Mouse (Mus musculus): ENCODE measurements around the gene Cd164l2.

The Cd164l2 gene

DNA sequence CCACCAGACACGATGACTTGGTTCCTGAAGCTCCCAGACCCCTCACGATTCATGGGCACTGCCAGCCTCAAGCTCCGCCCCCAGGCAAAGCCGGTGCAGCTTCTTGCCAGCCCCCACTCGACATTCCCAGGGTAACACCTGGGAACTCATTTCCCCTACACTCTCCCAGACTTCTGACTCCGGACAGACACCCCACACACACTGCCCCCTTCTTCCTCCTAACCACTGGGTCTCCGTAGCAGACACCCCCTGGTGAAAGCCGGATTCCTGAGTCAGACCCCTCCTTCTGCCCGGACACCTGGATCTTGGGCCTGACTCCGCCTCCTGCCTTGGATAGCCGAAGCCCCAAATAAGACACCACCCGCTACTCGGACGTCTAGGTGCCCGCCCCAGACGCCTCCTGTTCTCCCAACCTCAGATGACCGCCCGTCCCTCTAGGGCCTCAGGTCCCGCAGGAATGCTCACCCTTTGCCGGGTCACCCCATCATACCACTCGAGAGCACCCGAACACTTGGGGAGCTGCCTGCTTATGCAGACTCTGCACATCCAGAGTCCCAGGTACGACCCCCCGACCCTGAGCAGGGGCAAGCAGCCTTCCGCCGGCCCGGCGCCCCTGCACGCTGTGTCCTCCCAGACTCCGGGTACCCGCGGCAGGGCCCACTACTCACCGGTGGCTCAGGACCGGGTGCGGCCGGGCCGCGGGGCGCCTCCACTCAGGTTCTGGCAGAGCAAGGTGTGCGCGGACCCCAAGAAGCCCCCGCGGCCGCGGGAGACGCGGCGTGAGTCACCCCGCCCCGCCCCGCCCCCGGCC, at the start of gene Cd164l2, which contains the start of gene Gpr3:
Gene Cd164l2, plus strand, starts transcription at position 381 of the 811 bp plus-strand sequence.
Gene Gpr3, minus strand, starts transcription at position 786 of the 811 bp plus-strand sequence.
- 2% methylated on average over 52 of the region's 52 CpGs for WGBS

DNA sequence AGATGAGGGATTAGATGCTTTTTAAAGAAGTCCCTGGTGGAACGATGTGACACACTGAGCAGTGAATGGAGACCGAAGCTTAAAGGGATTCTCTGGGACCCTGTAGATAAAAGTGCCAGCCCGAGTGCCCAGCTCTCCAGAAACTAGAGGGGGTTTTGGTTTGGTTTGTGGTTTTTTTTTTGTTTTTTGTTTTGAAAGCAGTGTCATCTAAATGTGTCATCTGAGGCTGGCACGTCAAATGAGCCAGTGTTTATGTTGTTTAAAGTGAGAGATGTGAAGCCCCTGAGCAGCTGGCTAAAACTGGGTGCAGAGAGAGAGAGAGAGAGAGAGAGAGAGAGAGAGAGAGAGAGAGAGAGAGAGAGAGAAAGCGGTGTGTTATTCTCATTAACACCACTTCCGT, 49.7 kb upstream of the Cd164l2 start:
- WGBS: 57% methylated on average over 6 of the region's 6 CpGs

DNA sequence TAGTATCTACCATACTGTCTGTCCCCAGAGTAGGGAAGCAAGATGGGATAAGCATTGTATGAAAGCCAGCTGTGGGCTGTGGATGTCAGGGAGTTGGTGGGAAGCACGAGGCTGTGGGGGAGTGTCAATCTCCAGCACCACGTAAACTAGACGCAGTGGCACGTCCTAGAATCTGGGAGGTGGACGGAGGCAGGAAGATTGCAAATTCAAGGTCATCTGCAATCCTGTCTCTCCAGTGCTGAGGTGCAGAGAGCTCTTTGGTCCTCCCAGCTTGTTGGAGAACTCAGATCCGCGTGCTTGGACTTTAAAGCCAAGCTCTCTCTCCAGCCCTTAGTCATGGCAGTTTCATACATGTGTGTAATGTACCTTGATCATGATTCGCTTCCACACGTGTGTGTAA, 45.2 kb upstream of the Cd164l2 start:
- 73% methylated on average over 9 of the region's 9 CpGs for WGBS

GRCm38 (mm10) chr4:133169237-133170055, 42.5 kb upstream of the Cd164l2 start:
- WGBS: 77% methylated on average over 10 of the region's 10 CpGs

DNA sequence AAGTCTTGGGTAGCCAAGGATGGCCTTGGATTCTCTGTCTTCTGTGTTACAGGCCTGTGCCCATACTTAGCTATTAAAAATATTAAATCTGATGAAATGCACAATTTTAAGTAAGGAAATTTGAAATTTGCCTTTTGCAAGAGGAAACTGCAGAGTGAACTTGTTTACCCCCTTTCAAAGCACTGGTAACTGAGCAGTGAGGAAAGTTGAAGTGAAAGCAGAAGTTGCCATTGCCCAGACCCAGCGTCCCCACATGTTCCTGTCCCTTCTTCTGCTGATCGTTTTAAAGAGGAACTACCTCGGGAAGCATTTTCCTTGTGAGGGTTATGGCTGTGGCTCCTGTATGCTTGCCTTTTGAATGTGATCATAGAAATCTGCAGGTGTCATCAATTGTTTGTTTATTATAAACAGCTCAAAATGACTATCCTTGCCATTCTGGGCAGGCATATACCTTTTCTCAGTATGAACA, 41.8 kb upstream of the Cd164l2 start:
- WGBS: 78% methylated on average over 3 of the region's 3 CpGs

GRCm38 (mm10) chr4:133172451-133172850, 39.5 kb upstream of the Cd164l2 start:
- WGBS: 89% methylated on average over 4 of the region's 4 CpGs

DNA sequence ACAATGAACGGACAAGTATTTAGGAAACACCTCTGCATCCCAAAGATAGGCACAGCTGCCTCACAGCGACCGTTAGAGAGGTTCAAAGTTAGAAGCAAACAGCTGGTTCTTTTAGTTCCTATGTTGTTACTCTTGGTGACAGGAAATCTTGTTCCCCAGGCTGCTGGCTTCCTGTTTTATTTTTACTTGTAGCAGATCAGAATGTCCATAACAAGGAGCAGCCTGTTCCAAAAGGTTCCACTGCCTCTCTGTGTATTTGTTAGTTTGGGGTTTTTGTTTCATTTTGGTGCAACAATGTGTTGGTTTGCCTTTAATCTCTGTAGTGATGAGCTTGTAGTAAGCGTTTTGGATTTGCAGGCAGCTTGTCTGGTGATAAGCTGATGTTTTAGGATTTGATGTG, 37.6 kb upstream of the Cd164l2 start:
- 37% methylated on average over 4 of the region's 4 CpGs for WGBS

DNA sequence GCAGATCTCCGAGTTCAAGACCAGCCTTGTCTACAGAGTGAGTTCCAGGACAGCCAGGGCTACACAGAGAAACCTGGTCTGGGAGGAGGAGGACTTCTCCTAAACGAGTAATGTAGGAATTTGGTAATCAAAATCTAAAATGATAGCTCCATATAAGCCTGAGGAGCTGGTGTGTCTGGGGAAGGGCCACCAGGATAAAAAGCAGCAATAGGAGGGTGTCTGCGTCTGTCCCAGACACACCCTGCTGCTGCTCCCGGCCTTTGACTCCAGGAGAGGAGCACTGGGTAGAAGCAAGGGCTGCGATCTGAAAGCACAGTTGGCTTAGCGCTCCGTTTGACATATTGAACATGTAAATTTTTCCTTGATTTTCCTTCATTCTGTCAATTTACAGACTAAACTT, 36.7 kb upstream of the Cd164l2 start:
- 84% methylated on average over 7 of the region's 7 CpGs for WGBS

DNA sequence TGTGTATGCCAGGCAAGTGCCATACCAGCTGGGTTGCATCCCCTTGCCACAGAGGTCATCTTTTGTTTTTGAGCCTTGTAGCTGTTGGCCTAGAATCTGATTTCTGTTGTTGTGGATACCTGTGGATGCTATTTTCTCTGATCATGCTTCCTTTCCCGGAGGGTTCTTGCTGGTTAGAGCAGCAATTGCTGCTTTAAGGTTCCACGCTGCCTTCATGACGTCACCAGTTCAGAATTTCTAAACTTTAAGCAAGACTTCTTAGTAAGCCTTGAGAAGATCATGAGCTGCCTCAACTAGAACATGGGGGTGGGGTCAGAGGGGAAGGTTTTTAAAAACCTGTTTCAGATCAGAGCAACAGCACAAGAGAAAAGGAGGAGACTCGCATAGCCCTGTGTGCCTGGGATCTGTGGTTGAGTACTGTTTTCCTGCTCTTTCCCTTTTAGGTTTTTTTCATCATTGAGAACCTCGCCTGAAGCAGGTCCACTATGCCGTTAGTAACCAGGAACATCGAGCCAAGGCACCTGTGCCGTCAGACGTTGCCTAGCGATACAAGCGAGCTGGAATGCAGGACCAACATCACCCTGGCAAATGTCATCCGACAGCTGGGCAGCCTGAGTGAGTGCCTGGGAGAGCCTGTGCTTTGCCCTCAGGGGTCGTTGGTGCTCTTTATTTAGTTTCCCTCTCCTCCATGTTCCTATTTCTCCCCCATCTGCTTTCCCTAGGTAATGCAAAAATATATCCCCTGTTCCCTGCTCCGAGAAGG, 35.8 kb upstream of the Cd164l2 start:
- 26% methylated on average over 14 of the region's 14 CpGs for WGBS

GRCm38 (mm10) chr4:133176761-133177403, 35.0 kb upstream of the Cd164l2 start:
- 50% methylated on average over 18 of the region's 18 CpGs for WGBS

GRCm38 (mm10) chr4:133178305-133178704, 33.6 kb upstream of the Cd164l2 start:
- WGBS: 85% methylated on average over 5 of the region's 5 CpGs

DNA sequence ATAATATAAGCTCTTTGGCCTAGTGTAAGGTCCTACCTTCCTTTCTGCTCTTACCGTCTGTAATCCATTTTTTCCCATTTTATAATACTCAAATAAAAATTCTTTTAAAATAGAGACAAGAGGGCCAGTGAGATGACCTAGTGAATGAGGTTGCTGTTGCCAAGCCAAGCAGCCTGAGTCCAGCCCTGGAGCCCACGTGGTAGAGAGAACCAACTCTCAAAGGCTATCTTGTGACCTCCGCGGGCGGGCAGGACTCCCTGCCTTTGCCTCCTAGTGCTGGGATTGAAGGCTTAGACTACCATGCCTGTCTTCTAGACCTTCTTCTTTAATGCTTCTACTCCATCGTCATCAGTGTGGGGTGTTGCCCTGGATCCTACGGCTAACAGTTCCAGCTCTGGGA, 32.7 kb upstream of the Cd164l2 start:
- WGBS: 78% methylated on average over 7 of the region's 7 CpGs

DNA sequence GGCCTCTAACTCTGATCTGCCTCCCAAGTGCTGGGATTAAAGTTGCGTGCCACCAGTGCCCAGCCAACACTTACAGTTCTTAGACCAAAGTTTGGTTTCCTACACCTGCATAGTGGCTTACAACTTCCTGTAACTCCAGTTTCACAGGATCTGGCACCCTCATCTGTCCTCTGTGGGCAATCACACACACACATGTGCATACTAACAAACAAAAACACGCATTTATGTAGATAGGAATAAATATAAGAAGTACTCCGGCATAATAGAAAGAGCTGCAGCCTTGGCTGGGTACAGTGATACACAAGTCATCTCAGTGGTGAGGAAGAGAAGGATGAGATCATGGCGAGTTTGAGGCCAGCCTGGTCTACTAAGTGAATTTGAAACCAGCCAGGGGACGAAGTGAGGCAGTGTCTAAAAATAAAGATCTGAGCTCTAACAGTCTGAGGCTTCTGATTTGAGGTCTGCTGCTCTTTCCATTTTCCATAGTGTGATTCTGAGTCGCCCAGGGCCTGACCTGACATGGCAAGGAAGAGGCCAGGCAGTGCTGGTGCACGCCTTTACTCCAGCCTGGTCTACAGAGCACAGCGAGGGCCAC, 29.4 kb upstream of the Cd164l2 start:
- 87% methylated on average over 8 of the region's 8 CpGs for WGBS

GRCm38 (mm10) chr4:133184031-133184897, 27.7 kb upstream of the Cd164l2 start:
- WGBS: 87% methylated on average over 14 of the region's 14 CpGs

GRCm38 (mm10) chr4:133184898-133185665, 26.8 kb upstream of the Cd164l2 start:
- WGBS: 49% methylated on average over 15 of the region's 15 CpGs

- WGBS: 88% methylated on average over 8 of the region's 8 CpGs
These were observed 26.0 kb upstream of the Cd164l2 start for GRCm38 (mm10) chr4:133185893-133186292.

DNA sequence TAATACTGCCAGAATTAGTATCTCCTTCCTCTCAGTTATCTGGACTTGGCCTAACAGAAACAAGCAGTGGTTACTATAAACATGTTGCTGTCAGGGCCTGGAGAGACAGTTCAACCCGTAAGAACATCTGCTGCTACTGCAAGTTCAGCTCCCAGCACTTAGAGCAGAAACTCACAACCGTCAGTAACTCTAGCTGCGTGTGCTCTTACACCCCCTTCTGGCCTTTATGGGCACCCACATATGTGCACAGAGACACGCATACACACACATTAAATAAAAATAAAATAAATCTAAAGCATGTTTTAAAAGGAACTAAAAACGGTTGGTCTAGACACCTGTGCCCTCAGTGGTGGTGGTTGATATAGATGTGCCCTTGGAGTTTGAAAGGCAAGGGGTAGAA, 25.1 kb upstream of the Cd164l2 start:
- 95% methylated on average over 5 of the region's 5 CpGs for WGBS

DNA sequence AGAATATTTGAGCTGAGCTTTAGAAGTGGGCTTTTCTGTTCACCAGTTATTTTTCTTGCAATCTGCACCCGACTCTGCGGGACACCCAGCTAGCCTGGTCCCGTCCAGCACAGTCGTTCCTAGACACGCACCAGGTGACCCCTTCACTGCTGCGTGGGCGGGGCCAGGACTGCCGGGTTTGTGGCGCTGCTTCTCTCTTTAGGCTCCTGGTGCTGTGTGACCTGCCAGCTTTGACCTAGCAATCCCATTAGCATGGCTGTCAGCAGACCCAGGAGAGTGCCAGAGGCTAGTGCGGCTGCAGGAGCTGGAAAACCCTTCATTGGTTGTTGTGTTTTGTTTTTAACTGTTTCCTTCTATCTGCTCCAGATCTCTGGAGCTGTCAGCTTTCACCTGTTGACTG, 22.5 kb upstream of the Cd164l2 start:
- WGBS: 80% methylated on average over 10 of the region's 10 CpGs

DNA sequence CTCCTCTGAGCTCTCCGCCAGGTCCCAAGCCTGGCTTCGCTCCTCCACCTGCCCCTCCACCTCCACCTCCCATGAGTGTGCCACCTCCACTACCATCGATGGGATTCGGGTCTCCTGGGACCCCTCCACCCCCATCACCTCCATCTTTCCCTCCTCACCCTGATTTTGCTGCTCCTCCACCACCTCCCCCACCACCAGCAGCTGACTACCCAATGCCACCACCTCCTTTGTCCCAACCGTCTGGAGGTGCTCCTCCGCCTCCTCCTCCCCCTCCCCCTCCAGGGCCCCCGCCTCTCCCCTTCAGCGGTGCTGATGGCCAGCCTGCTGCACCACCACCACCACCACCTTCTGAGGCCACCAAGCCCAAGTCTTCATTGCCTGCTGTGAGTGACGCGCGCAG, 17.4 kb upstream of the Cd164l2 start:
- 86% methylated on average over 11 of the region's 11 CpGs for WGBS
